In the genomic region with DNA sequence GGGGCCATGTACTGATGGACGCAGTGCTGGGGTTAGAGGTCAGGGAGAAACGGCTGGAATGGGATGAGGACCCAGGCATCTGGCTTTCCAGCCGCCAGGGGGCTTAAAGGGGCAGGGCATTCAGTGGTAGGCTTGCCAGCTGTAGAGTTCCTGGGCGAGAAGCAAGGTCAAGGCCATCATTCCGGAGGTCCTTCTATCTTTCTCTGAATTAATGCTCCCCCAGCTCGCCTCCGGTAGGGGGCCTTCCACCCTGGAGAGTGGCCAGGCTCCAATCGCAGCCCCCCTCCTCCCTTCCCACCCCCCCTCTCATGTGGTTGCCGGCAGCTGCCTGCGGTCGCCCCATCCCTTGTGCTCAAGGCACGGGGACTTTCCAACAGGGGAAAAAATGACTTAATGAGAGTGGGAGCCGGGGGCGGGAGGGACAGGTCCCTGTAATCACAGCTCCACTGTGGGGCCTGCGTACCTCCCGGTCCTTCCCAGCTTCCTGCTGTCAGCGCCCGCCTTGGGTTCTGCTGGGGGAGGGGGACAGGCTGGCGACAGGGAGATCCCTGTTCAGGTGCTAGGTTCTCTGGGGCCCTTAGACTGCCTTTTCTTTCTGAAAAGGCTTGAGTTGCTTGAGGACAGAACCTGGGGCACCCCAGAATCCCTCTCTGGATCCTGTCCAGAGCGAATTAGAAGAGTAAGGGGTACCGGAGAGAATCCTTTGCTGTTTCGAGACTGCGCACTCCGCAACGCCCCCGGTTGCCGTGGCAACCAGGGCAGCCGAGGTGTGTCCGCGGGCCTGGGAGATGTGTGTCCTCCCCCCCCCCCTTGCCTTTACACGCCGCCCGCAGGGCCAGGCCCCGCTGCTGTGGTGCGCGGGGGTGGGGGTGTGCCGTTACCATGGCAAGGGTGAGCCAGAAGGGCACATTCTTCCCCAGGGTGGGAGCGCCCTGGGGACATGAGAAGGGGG, we compare ENCODE assay signal across 9 mouse cellular contexts. TPM values are rescaled to one million over a fixed set of nuclear protein-coding genes. Genes with fewer than 3 reads are reported as not detected.
DNase-seq lines count a peak whose midpoint lies in the region; ATAC-seq and TF ChIP-seq lines count a peak whose summit lies in the region.
"Had no signal": no experiment of that assay in that cellular context is flagged by ENCODE, and none has a peak within 500 bp of the region (broad histone marks: within the 10 kb centered on the region; RNA-seq: fewer than 3 reads in every experiment).

No protein-coding gene starts in this region.

- WGBS in heart, embryonic 16.5 days, result under 1% methylated on average over 37 of the region's 38 CpGs
- WGBS in limb, embryonic 11.5 days, result 1% methylated on average over 38 of the region's 38 CpGs
- 3% methylated on average over 38 of the region's 38 CpGs for WGBS in olfactory bulb, adult 2 months

- H3K27ac ChIP-seq in gastrocnemius, adult 2 months, result no peak overlapping the region
- H3K27ac ChIP-seq in heart, embryonic 16.5 days (ENCODE audit: low read length), result no peak overlapping the region
- no peak overlapping the region for H3K27ac ChIP-seq in limb, embryonic 11.5 days (replicated peaks; ENCODE audit: low read depth, low read length)
- H3K27ac ChIP-seq in olfactory bulb, adult 2 months (ENCODE audit: insufficient read depth, low read depth, low read length), result peak overlapping the region; percentile 63; the same call in 1 of the 2 replicates

- H3K4me3 ChIP-seq in gastrocnemius, adult 2 months, result peak overlapping the region; percentile 21; the same call in 1 of the 2 replicates
- peak overlapping the region; percentile 34 for H3K4me3 ChIP-seq in heart, embryonic 16.5 days (ENCODE audit: low read length)
- H3K4me3 ChIP-seq in limb, embryonic 11.5 days (ENCODE audit: low read depth, low read length), result peak overlapping the region; percentile 17
- H3K4me3 ChIP-seq in olfactory bulb, adult 2 months (ENCODE audit: insufficient read depth, low read depth, low read length), result peak overlapping the region; percentile 22

- H3K4me2 ChIP-seq in heart, embryonic 16.5 days (ENCODE audit: low read depth, low read length), result peak overlapping the region; percentile 58
- H3K4me2 ChIP-seq in limb, embryonic 11.5 days (ENCODE audit: low read depth, severe bottlenecking), result peak overlapping the region; percentile 44

- peaks cover 24% of the 10 kb centered on the region for H3K4me1 ChIP-seq in heart, embryonic 16.5 days (ENCODE audit: control insufficient read depth, insufficient read depth, low read length)
- peaks cover 23% of the 10 kb centered on the region for H3K4me1 ChIP-seq in limb, embryonic 11.5 days (ENCODE audit: control insufficient read depth, insufficient read depth, low read length)
- peaks cover 45% of the 10 kb centered on the region for H3K4me1 ChIP-seq in olfactory bulb, adult 2 months (ENCODE audit: control insufficient read depth, insufficient read depth, low read length)

- H3K9ac ChIP-seq in heart, embryonic 16.5 days (ENCODE audit: low read length), result peak overlapping the region; percentile 32; the same call in 1 of the 2 replicates
- H3K9ac ChIP-seq in limb, embryonic 11.5 days (ENCODE audit: low read length), result no peak overlapping the region

- DNase-seq in gastrocnemius, adult 2 months, result no peak
- no peak for DNase-seq in gastrocnemius, postnatal 10 days
- DNase-seq in A20 (ENCODE audit: low read depth, low spot score), result peak; percentile 87
- peak; percentile 61 to 71 for DNase-seq in adrenal gland, postnatal 36 days
- DNase-seq in limb, embryonic 11.5 days (ENCODE audit: low spot score), result peak; percentile 64
- DNase-seq in cerebellum, adult 9-11 months, result no peak

- intact Hi-C loops in gastrocnemius, adult 2 months (cut with DNase I), result no loop called here

- H3K9me3 ChIP-seq in heart, embryonic 16.5 days (replicated peaks; ENCODE audit: control insufficient read depth, low read length), result no peaks in the 10 kb centered on the region
- no peaks in the 10 kb centered on the region for H3K9me3 ChIP-seq in limb, embryonic 11.5 days (ENCODE audit: control insufficient read depth, low read length)

- no peaks in the 10 kb centered on the region for H3K36me3 ChIP-seq in heart, embryonic 16.5 days (ENCODE audit: control insufficient read depth, insufficient read depth)
- no peaks in the 10 kb centered on the region for H3K36me3 ChIP-seq in limb, embryonic 11.5 days (ENCODE audit: control insufficient read depth, insufficient read depth, low read length)

- peaks cover 84% of the 10 kb centered on the region for H3K27me3 ChIP-seq in heart, embryonic 16.5 days (ENCODE audit: control insufficient read depth, insufficient read depth, low read length)
- peaks cover 69% of the 10 kb centered on the region for H3K27me3 ChIP-seq in limb, embryonic 11.5 days (ENCODE audit: control insufficient read depth, insufficient read depth, low read length)

- no peak for TF ChIP-seq POLR2A in olfactory bulb, adult 2 months (IDR thresholded peaks at IDR 0.05; ENCODE audit: insufficient read depth, low read depth, low read length)

- ATAC-seq in heart, embryonic 16.5 days (replicated peaks; ENCODE audit: extremely low read depth, insufficient read depth, low FRiP score), result no peak
- ATAC-seq in limb, embryonic 11.5 days (ENCODE audit: insufficient number of reproducible peaks, low FRiP score, low TSS enrichment, low read depth), result 0 out of 2 replicates have a peak, but pooled peaks have one; percentile 19

- peak; percentile 21 for TF ChIP-seq CTCF in gastrocnemius, adult 2 months (IDR thresholded peaks at IDR 0.05)
- TF ChIP-seq CTCF in olfactory bulb, adult 2 months (IDR thresholded peaks at IDR 0.05; ENCODE audit: insufficient read depth, low read depth, low read length), result no peak

RNA-seq across cellular contexts. Expression of a gene that starts 15.3 kb away (rescaled TPM):
- under 1 TPM in 1 of 2 experiments, not detected in 1; 0.39 TPM for total RNA-seq in gastrocnemius, adult 2 months (2021)
- total RNA-seq in gastrocnemius, postnatal 10 days (2021), result under 1 TPM in 1 of 2 experiments, not detected in 1; 0.29 TPM
- under 1 TPM; 0.36 to 0.43 TPM for total RNA-seq in adrenal gland, postnatal 36 days (2021)
- polyA plus RNA-seq in heart, embryonic 16.5 days (2015; fragmentation: Nextera tagmentation; extraction: Ambion mirVana), result 0.20 and 0.24 TPM in 2 replicates
- polyA plus RNA-seq in limb, embryonic 11.5 days (2014; fragmentation: Nextera tagmentation; extraction: Ambion mirVana), result 1.4 and 1.6 TPM in 2 replicates
- polyA plus RNA-seq in olfactory bulb, adult 2 months (2012; ENCODE audit: insufficient read depth, insufficient read length, low replicate concordance, missing spikeins), result not detected in 2 replicates
- total RNA-seq: MEL had no signal

RNA-seq across cellular contexts. Expression of a gene that starts 34.9 kb away (rescaled TPM):
- under 1 TPM; 0.39 to 0.77 TPM for total RNA-seq in gastrocnemius, adult 2 months (2021)
- total RNA-seq in gastrocnemius, postnatal 10 days (2021), result 1 to 10 TPM in 1 of 2 experiments, under 1 TPM in 1; 0.95 to 1.5 TPM
- 1 to 10 TPM; 3.9 to 4.3 TPM for total RNA-seq in adrenal gland, postnatal 36 days (2021)
- 0.36 and 0.71 TPM in 2 replicates for polyA plus RNA-seq in heart, embryonic 16.5 days (2015; fragmentation: Nextera tagmentation; extraction: Ambion mirVana)
- polyA plus RNA-seq in limb, embryonic 11.5 days (2014; fragmentation: Nextera tagmentation; extraction: Ambion mirVana), result 21.2 and 27.4 TPM in 2 replicates
- not detected in 2 replicates for polyA plus RNA-seq in olfactory bulb, adult 2 months (2012; ENCODE audit: insufficient read depth, insufficient read length, low replicate concordance, missing spikeins)
- total RNA-seq: MEL had no signal

RNA-seq across cellular contexts. Expression of a gene that starts 48.1 kb away (rescaled TPM):
- not detected for total RNA-seq in gastrocnemius, adult 2 months (2021)
- under 1 TPM; 0.52 to 0.56 TPM for total RNA-seq in gastrocnemius, postnatal 10 days (2021)
- total RNA-seq in adrenal gland, postnatal 36 days (2021), result 1 to 10 TPM; 2.8 to 3.5 TPM
- not detected in 2 replicates for polyA plus RNA-seq in heart, embryonic 16.5 days (2015; fragmentation: Nextera tagmentation; extraction: Ambion mirVana)
- not detected in 2 replicates for polyA plus RNA-seq in limb, embryonic 11.5 days (2014; fragmentation: Nextera tagmentation; extraction: Ambion mirVana)
- polyA plus RNA-seq in olfactory bulb, adult 2 months (2012; ENCODE audit: insufficient read depth, insufficient read length, low replicate concordance, missing spikeins), result not detected in 2 replicates
- total RNA-seq: MEL had no signal

RNA-seq across cellular contexts. Expression of a gene that starts 57.6 kb away (rescaled TPM):
- total RNA-seq in gastrocnemius, adult 2 months (2021), result 100 to 1,000 TPM in 1 of 2 experiments, 10 to 100 TPM in 1; 61.6 to 111 TPM
- total RNA-seq in gastrocnemius, postnatal 10 days (2021), result 10 to 100 TPM; 64.7 to 66.7 TPM
- under 1 TPM in 1 of 2 experiments, not detected in 1; 0.23 TPM for total RNA-seq in adrenal gland, postnatal 36 days (2021)
- polyA plus RNA-seq in heart, embryonic 16.5 days (2015; fragmentation: Nextera tagmentation; extraction: Ambion mirVana), result 4.6 and 5.7 TPM in 2 replicates
- not detected in 2 replicates for polyA plus RNA-seq in limb, embryonic 11.5 days (2014; fragmentation: Nextera tagmentation; extraction: Ambion mirVana)
- polyA plus RNA-seq in olfactory bulb, adult 2 months (2012; ENCODE audit: insufficient read depth, insufficient read length, low replicate concordance, missing spikeins), result not detected in 2 replicates
- total RNA-seq: MEL had no signal

Comparison
In these comparisons a context has a peak if more than half of its experiments do, and no peak if none do; other contexts are left out.
1. DNase-seq: peak in A20 (single experiment), adrenal gland, postnatal 36 days (2 of 2) and limb, embryonic 11.5 days (single experiment); none in gastrocnemius, adult 2 months (single experiment), gastrocnemius, postnatal 10 days (single experiment) and cerebellum, adult 9-11 months (single experiment).
2. Peak in every context shown above with its lines, with median percentiles within 50 percentile points of each other: H3K4me3 ChIP-seq.